Mouse (Mus musculus) yolk sac, embryonic 10.5 days (tissue): ENCODE measurements around the gene Fxyd1.

Experiments used
- DNase-seq: peaks from one replicate; pipeline ENCODE4 v3.0.0-alpha.2; 2017; ENCODE audit warnings: low spot score

Gene Fxyd1

GRCm38 (mm10) chr7:31052636-31053434 lies 4.2 kb downstream of the Fxyd1 start:
- DNase-seq: peak; percentile 22

- no peak for DNase-seq
Measured at GRCm38 (mm10) chr7:31052251-31052635, 4.8 kb downstream of the Fxyd1 start.

- no peak for DNase-seq
Measured at GRCm38 (mm10) chr7:31051321-31052021, 5.5 kb downstream of the Fxyd1 start, which contains the start of gene Fxyd7. Gene Fxyd7 (minus strand): TSS chr7:31051467.

GRCm38 (mm10) chr7:31050921-31051320 lies 6.1 kb downstream of the Fxyd1 start:
- no peak for DNase-seq

GRCm38 (mm10) chr7:31050487-31050886 lies 6.5 kb downstream of the Fxyd1 start:
- no peak for DNase-seq

- DNase-seq: no peak
Measured at GRCm38 (mm10) chr7:31049846-31050281, 7.1 kb downstream of the Fxyd1 start.

- DNase-seq: no peak
Measured at GRCm38 (mm10) chr7:31049135-31049845, 7.7 kb downstream of the Fxyd1 start.

- DNase-seq: no peak
Measured at GRCm38 (mm10) chr7:31042431-31042910, 14.5 kb downstream of the Fxyd1 start, which contains the start of gene Fxyd5. Gene Fxyd5 (minus strand): TSS chr7:31042481.

GRCm38 (mm10) chr7:31041662-31042315 lies 15.2 kb downstream of the Fxyd1 start:
- no peak for DNase-seq

GRCm38 (mm10) chr7:31041023-31041407 lies 16.0 kb downstream of the Fxyd1 start:
- DNase-seq: no peak

GRCm38 (mm10) chr7:31040281-31041022 lies 16.5 kb downstream of the Fxyd1 start:
- DNase-seq: no peak

GRCm38 (mm10) chr7:31039011-31039410 lies 18.0 kb downstream of the Fxyd1 start:
- no peak for DNase-seq

GRCm38 (mm10) chr7:31037675-31038074 lies 19.3 kb downstream of the Fxyd1 start:
- DNase-seq: no peak

GRCm38 (mm10) chr7:31036917-31037316 lies 20.1 kb downstream of the Fxyd1 start:
- no peak for DNase-seq

GRCm38 (mm10) chr7:31035291-31035690 lies 21.7 kb downstream of the Fxyd1 start:
- no peak for DNase-seq

GRCm38 (mm10) chr7:31034789-31035188 lies 22.2 kb downstream of the Fxyd1 start:
- DNase-seq: no peak

- DNase-seq: no peak
Measured at GRCm38 (mm10) chr7:31033409-31034165, 23.4 kb downstream of the Fxyd1 start.

- no peak for DNase-seq
Measured at GRCm38 (mm10) chr7:31031731-31032130, 25.3 kb downstream of the Fxyd1 start.

GRCm38 (mm10) chr7:31030717-31031116 lies 26.3 kb downstream of the Fxyd1 start:
- DNase-seq: no peak

- DNase-seq: no peak
Measured at GRCm38 (mm10) chr7:31028609-31029008, 28.4 kb downstream of the Fxyd1 start.
